8 mouse cellular contexts compared by ENCODE assay signal in the genomic region with DNA sequence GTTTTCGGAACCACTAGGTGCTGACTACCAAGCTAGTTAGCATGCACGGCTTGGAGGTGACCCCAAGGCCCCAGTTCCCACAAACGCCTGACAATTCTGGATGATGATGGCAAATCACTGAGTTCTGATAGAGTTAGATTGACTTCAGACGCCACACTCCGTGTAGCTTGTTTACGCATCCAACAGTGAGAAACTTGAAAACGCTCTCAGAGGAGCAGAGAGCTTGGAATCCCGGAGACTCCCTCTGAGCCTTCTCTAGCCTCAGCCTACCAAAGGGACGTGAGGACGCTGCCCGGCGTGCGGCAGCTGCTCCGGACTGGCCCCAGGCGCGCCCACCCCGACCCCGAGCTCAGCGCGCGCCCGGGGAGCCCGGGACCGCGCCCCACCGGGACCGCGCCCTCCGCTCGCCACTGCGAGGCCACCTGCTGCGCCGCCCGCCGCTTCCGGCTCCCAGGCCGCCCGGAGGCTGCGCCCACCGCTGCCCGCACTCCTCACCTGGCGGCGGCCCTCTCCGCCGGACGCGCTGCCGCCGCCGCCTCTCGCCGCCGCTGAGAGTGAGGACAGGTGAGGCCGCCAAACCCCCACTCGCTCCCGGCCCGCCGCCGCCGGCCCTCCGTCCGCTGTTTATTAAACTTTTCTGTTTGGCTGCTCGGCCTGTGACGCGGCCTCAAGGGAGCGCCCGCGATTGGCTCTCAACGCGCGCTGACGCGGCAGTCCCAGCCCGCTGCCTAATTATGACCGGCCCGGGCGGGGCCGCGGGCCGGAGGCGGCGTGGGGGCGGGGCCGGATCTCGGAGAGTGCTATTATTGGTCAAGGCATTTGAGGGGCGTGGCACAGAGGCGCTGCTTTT. TPM values are rescaled to one million over a fixed set of nuclear protein-coding genes. Genes with fewer than 3 reads are reported as not detected.
DNase-seq lines count a peak whose midpoint lies in the region; ATAC-seq and TF ChIP-seq lines count a peak whose summit lies in the region.

A gene (minus strand): TSS at position 709 of the 850 bp plus-strand sequence.

- peaks cover 7% of the 10 kb centered on the region for H3K4me1 ChIP-seq in hindbrain, embryonic 14.5 days (replicated peaks; ENCODE audit: control insufficient read depth, insufficient read depth, low read length)

- POLR2A ChIA-PET in Patski (lab: Charles Lee): interaction anchor here (0.8 kb wide), 1 partner anchor 11 kb away, joined by 3 read pairs; no protein-coding TSS in a partner anchor

- DNase-seq in Patski (ENCODE audit: low read depth, low spot score): peak; percentile 80
- DNase-seq in cerebellum, postnatal 14 days: peak; percentile 99 to 100
- peak; percentile 98 for DNase-seq in frontal cortex, postnatal 25 days (ENCODE audit: low spot score in 2 of 2)
- DNase-seq in hindbrain, embryonic 14.5 days (ENCODE audit: low spot score): peak; percentile 95
- peak; percentile 98 to 99 for DNase-seq in layer of hippocampus, postnatal 36 days
- peak; percentile 99 for DNase-seq in lung, postnatal 36 days
- DNase-seq in retina, postnatal 1 day: peak; percentile 98
- DNase-seq in urinary bladder, adult 18-20 months (ENCODE audit: low spot score in 2 of 2): peak; percentile 95 to 97

- H3K36me3 ChIP-seq in hindbrain, embryonic 14.5 days (replicated peaks; ENCODE audit: control insufficient read depth, insufficient read depth): no peaks in the 10 kb centered on the region

- ATAC-seq in Patski: peak; percentile 99
- ATAC-seq in hindbrain, embryonic 14.5 days (ENCODE audit: low FRiP score): peak; percentile 99

- no peaks in the 10 kb centered on the region for H3K27me3 ChIP-seq in Patski
- no peaks in the 10 kb centered on the region for H3K27me3 ChIP-seq in hindbrain, embryonic 14.5 days (ENCODE audit: control insufficient read depth, insufficient read depth, low read length)

- H3K27ac ChIP-seq in hindbrain, embryonic 14.5 days: peak within 1 kb of the TSS; percentile 65; the same call in 1 of the 2 replicates

- CTCF ChIA-PET in Patski (lab: Charles Lee): interaction anchor here (0.7 to 1.0 kb wide), 2 partner anchors 14 to 55 kb away, joined by 3 read pairs; no protein-coding TSS in a partner anchor

- peak within 1 kb of the TSS; percentile 88 for H3K4me3 ChIP-seq in hindbrain, embryonic 14.5 days (replicated peaks; ENCODE audit: low read length)

- H3K9me3 ChIP-seq in hindbrain, embryonic 14.5 days (ENCODE audit: control insufficient read depth, low read length): no peaks in the 10 kb centered on the region

- peak within 1 kb of the TSS; percentile 92 for H3K4me2 ChIP-seq in hindbrain, embryonic 14.5 days (replicated peaks)

- under 1% methylated on average over 75 of the region's 87 CpGs for WGBS in hindbrain, embryonic 14.5 days

- no peak for TF ChIP-seq CTCF in Patski (IDR thresholded peaks at IDR 0.05)

- in situ Hi-C loops in Patski (cut with MboI; ENCODE audit: low pct_unique_long_range_greater_than_20kb): no loop called here

- peak within 1 kb of the TSS; percentile 61 for H3K9ac ChIP-seq in hindbrain, embryonic 14.5 days

RNA-seq across cellular contexts. Expression of the gene that starts here (rescaled TPM):
- polyA plus RNA-seq in Patski (2021): 187 TPM
- polyA plus RNA-seq in hindbrain, embryonic 14.5 days (2014; fragmentation: Nextera tagmentation; extraction: Ambion mirVana): 196 and 217 TPM in 2 replicates
- 10 to 100 TPM; 74.9 to 75.7 TPM for total RNA-seq in layer of hippocampus, postnatal 36 days (2021)

Comparison
In these comparisons a context has a peak if more than half of its experiments do, and no peak if none do; other contexts are left out.
1. Peak in every context shown above with its lines: DNase-seq, ATAC-seq, H3K4me3 ChIP-seq and H3K27ac ChIP-seq.